Mouse (Mus musculus): ENCODE measurements at regions not wholly inside any gene's neighbourhood (a gene's known extent, or its start where the extent isn't known, plus 50 kb on each side); places are given as distances from the start of the nearest gene placed in this dataset.

DNA sequence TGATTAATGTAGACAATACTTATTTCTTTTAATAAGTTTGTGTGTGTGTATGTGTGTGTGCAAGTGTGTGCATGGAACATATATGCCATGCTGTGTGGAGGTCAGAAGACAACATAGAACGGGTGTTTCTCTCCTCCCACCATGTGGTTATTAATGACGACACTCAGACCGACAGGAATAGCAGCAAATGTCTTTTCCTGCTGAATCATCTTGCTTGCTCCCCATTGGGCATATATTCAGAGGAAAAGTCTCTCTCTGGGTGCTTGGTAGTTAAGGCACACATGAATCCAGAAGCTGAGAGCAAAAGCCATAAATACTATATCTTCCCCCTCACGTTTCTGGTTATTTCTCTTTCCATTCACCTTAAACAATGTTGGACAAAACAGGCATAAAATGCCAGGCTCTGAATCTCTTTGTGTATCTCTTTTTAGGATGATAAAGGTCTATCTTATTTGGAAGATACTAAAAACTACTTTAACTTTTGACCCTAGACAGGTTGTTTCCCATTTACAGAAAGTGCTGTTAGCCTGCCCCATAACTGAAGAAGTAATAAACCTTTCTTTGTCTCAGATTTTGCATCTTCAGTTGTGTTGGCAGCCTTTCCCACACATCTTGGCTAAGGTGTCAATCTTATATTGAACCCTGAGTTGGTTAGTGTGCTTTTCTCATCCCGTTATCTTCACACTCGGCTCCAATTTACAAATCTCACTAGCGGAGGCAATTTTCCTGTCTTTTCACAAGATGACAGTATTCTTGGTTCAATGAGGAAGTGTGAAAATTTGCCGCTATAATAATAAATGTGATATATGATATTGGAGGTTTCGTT, 337.9 kb downstream of the Pdha2 start:
- Histone ChIP-seq H3K4me3 (no peak overlapping the region), H3K9ac (no peak overlapping the region), H3K36me3 (no peaks in the 10 kb centered on the region), H3K9me3 (no peaks in the 10 kb centered on the region), H3K27ac (replicated peaks) (no peak overlapping the region), H3K27me3 (replicated peaks) (no peaks in the 10 kb centered on the region), H3K4me2 (no peak overlapping the region), H3K4me1 (no peaks in the 10 kb centered on the region)
- no peak for ATAC-seq (ENCODE audit: extremely low read depth, insufficient number of reproducible peaks, low FRiP score, low TSS enrichment)
- 72% methylated on average over 9 of the region's 9 CpGs for WGBS

DNA sequence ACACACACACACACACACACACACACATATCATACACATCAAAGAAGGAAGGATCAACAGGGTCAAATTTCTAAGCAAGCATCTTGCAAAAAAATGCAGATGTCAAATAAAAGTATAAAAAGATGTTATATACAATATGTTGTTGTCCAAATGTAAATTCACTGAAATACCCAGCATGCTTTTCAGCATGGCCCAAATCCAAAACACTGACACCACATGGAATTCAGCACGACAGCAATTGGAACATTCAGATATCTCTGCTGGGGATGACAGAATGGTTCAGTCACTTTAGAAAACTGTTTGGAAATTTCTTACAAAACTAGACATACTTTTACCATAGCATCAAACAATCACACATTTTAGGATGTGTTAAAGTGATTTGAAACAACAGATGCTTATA, 339.6 kb downstream of the Pdha2 start:
- H3K27ac ChIP-seq (replicated peaks): no peak overlapping the region
- no peaks in the 10 kb centered on the region for H3K4me1 ChIP-seq
- no peak for ATAC-seq (ENCODE audit: extremely low read depth, insufficient number of reproducible peaks, low FRiP score, low TSS enrichment)
- no peaks in the 10 kb centered on the region for H3K36me3 ChIP-seq
- H3K4me2 ChIP-seq: no peak overlapping the region
- no peak overlapping the region for H3K9ac ChIP-seq
- WGBS: 47% methylated on average over 1 of the region's 1 CpGs
- H3K27me3 ChIP-seq (replicated peaks): no peaks in the 10 kb centered on the region
- no peak overlapping the region for H3K4me3 ChIP-seq
- H3K9me3 ChIP-seq: no peaks in the 10 kb centered on the region

DNA sequence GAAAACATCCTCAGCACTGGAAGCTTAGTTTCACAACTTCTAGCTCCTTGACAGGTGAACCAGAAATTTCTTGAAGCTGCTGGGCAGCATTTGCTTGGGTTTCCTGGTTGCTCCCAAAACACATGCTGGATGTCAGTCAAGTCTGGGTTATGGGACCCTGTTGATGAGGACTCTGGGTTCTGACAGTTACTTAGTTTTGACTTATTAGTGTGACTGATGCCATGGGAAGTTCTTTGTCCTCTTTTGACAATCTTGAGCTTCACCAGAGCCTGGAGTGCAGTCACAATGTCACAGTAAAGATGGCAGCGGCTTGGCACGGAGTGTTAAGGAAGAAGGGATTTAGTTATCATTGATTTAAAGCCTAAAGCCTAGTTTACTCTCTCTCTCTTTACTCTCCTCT, 340.9 kb downstream of the Pdha2 start:
- Histone ChIP-seq H3K9me3 (no peaks in the 10 kb centered on the region), H3K9ac (no peak overlapping the region), H3K27ac (replicated peaks) (no peak overlapping the region), H3K4me2 (no peak overlapping the region), H3K4me3 (no peak overlapping the region), H3K27me3 (replicated peaks) (no peaks in the 10 kb centered on the region), H3K4me1 (no peaks in the 10 kb centered on the region), H3K36me3 (no peaks in the 10 kb centered on the region)
- 80% methylated on average over 2 of the region's 2 CpGs for WGBS
- no peak for ATAC-seq (ENCODE audit: extremely low read depth, insufficient number of reproducible peaks, low FRiP score, low TSS enrichment)

DNA sequence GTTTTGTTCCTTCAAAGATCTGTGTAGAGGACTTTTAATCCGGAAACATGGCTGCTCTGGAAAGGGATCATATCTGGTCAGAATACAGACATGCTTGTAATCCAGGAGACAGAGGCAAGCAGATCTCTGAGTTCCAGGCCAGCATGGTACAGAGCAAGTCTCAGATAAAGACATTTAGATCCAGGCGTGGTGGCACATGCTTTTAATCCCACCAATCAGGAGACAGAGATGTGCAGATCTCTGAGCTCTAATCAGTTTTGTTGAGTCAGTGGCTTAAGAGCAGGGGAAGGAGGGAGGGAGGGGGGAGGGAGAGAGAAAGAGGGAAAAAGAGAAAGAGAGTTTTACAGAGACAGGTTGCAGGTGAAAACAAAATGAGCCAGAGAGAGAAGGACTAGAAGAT, 372.0 kb downstream of the Pdha2 start:
- Histone ChIP-seq H3K9me3 (no peaks in the 10 kb centered on the region), H3K27ac (replicated peaks) (no peak overlapping the region), H3K27me3 (replicated peaks) (no peaks in the 10 kb centered on the region), H3K4me1 (no peaks in the 10 kb centered on the region), H3K4me3 (no peak overlapping the region), H3K9ac (no peak overlapping the region), H3K36me3 (no peaks in the 10 kb centered on the region), H3K4me2 (no peak overlapping the region)
- WGBS: 60% methylated on average over 2 of the region's 2 CpGs
- no peak for ATAC-seq (ENCODE audit: extremely low read depth, insufficient number of reproducible peaks, low FRiP score, low TSS enrichment)

DNA sequence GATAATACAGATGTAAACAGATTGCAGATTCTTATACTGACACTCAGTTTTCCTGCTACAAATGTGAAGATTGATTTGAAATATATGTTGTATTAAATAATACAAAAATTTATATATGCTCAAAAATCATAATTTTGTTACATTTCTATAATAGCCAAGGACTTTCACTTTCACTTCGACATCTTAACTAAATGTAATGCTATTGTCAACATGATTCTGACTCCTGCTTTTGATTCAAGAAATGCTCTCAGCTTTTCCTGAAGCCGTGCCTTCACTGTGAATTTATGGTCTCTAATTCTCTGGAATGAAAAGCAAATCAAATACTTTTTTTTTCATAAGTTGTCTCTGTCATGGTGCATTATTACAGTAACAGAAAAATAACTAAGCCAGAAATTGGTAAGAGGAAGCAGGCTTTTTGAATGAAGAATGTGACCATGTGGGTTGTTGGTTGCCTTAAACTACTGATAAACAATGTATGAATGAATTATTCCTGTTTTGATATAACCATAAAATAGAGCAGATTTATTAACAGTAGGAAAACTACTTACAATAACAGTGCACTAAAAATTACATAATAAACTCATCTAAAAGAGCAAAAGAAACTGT, 374.1 kb downstream of the Pdha2 start:
- Histone ChIP-seq H3K27me3 (replicated peaks) (no peaks in the 10 kb centered on the region), H3K36me3 (no peaks in the 10 kb centered on the region), H3K27ac (replicated peaks) (no peak overlapping the region), H3K9me3 (no peaks in the 10 kb centered on the region), H3K9ac (no peak overlapping the region), H3K4me2 (no peak overlapping the region), H3K4me1 (no peaks in the 10 kb centered on the region), H3K4me3 (no peak overlapping the region)
- WGBS: 69% methylated on average over 2 of the region's 2 CpGs
- no peak for ATAC-seq (ENCODE audit: extremely low read depth, insufficient number of reproducible peaks, low FRiP score, low TSS enrichment)

DNA sequence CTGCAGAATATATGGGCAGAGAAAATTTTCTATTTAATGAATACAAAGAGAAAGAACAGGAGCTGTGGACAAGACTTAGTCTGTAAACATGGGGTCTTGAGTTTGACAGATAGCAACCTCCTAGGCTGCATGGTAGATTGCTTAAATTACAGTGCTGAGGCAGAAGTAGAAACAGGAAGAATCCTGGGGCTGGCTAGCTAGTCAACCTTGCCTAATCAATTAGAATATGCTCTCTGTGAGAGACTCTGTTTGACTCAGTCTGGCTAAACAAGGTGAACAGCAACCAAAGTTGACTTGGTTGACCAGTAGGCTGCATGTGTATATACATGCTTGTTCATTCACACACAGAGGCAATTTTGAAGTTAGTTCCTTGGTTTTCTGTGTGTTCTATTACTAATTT, 390.9 kb downstream of the Pdha2 start:
- ATAC-seq (ENCODE audit: extremely low read depth, insufficient number of reproducible peaks, low FRiP score, low TSS enrichment): no peak
- Histone ChIP-seq H3K36me3 (no peaks in the 10 kb centered on the region), H3K27me3 (replicated peaks) (no peaks in the 10 kb centered on the region), H3K4me1 (no peaks in the 10 kb centered on the region), H3K9ac (no peak overlapping the region), H3K4me3 (no peak overlapping the region), H3K9me3 (no peaks in the 10 kb centered on the region), H3K4me2 (no peak overlapping the region), H3K27ac (replicated peaks) (no peak overlapping the region)

DNA sequence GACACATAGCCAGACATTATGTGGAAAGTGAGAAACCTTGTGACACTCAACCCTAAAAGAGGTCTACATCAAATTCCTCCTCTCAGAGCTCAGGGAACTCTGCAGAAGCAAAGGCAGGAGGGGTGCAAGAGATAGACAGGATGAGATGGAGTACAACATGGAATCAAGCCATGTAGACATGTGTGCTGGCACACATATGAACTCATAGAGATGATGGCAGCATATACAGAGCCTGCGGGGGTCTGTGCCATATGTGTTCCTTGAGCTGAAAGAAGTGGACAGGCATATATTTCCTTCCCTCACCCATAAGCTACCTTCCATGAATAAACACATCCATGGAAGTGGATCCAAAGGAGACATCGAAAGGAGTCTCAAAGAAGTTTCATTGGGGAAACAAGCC, 406.6 kb downstream of the Pdha2 start:
- Histone ChIP-seq H3K4me3 (no peak overlapping the region), H3K27ac (replicated peaks) (no peak overlapping the region), H3K27me3 (replicated peaks) (no peaks in the 10 kb centered on the region), H3K9ac (no peak overlapping the region), H3K36me3 (no peaks in the 10 kb centered on the region), H3K4me2 (no peak overlapping the region), H3K4me1 (no peaks in the 10 kb centered on the region), H3K9me3 (peaks cover 4% of the 10 kb centered on the region; the same call in 1 of the 2 replicates)
- ATAC-seq (ENCODE audit: extremely low read depth, insufficient number of reproducible peaks, low FRiP score, low TSS enrichment): no peak
- WGBS: 71% methylated on average over 2 of the region's 2 CpGs

DNA sequence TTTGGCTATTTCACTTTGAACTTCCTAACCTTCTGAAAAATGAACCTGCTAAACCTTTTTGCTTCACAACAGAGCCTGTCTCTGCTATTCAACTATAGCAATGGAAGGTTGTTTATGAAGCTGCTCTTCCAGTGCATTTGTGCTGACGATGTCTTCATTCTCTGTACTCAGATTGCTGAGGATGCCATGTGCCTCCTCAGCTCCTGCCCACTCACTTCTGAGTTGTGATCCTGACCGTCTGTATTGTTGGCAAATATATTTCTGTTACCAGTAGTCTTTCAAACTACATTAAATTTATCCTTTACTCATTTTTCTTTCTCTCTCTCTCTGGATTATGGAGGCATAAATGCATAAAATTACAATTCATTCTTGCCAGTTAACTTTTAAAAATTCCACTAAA, 419.2 kb downstream of the Pdha2 start:
- no peak overlapping the region for H3K4me3 ChIP-seq
- 70% methylated on average over 2 of the region's 2 CpGs for WGBS
- H3K36me3 ChIP-seq: no peaks in the 10 kb centered on the region
- no peak overlapping the region for H3K27ac ChIP-seq (replicated peaks)
- H3K9ac ChIP-seq: no peak overlapping the region
- H3K4me2 ChIP-seq: no peak overlapping the region
- no peaks in the 10 kb centered on the region for H3K27me3 ChIP-seq (replicated peaks)
- H3K9me3 ChIP-seq: no peaks in the 10 kb centered on the region
- no peak for ATAC-seq (ENCODE audit: extremely low read depth, insufficient number of reproducible peaks, low FRiP score, low TSS enrichment)
- H3K4me1 ChIP-seq: no peaks in the 10 kb centered on the region

DNA sequence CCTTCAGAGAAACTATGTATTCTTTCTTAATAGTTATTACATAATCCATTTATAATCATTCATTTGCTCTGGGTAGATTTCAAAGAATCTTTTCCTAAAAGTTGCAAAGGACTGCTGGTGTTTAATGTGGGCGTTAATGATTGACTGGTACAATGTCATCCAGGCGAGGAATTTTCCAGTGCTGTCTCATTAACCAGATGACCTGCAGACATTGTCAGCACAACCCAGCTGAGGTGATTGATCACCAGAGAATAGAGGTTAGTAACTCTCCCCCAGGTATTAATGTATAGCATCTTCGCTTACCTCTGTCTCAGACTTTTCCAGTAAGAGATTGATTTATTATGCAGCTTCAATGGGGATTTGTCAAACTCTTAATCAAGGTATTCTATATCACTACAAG, 426.5 kb downstream of the Pdha2 start:
- Histone ChIP-seq H3K27ac (replicated peaks) (no peak overlapping the region), H3K27me3 (replicated peaks) (no peaks in the 10 kb centered on the region), H3K4me2 (no peak overlapping the region), H3K9ac (no peak overlapping the region), H3K4me3 (no peak overlapping the region), H3K36me3 (no peaks in the 10 kb centered on the region), H3K4me1 (no peaks in the 10 kb centered on the region), H3K9me3 (no peaks in the 10 kb centered on the region)
- WGBS: 61% methylated on average over 3 of the region's 3 CpGs
- no peak for ATAC-seq (ENCODE audit: extremely low read depth, insufficient number of reproducible peaks, low FRiP score, low TSS enrichment)

DNA sequence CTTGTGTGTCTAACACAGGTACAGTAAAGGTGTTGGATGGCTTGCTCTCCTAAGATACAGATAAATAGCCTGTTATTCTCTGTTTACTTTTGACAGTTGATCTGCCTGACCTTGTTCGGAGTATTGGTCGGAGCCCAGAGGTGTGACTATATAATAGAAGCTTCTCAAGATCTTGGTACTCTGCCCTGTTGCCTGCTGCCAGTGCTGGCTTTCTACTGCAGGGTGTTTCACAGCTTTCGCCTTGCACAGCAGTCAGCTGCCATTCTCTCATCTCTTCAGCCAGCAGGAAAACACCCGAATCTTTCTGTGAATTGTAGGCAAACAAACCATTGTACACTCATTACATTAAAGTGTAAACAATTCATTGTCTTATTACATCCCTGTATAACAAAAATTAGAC, 452.1 kb downstream of the Pdha2 start:
- H3K36me3 ChIP-seq: no peaks in the 10 kb centered on the region
- no peaks in the 10 kb centered on the region for H3K27me3 ChIP-seq (replicated peaks)
- H3K9me3 ChIP-seq: no peaks in the 10 kb centered on the region
- ATAC-seq (ENCODE audit: extremely low read depth, insufficient number of reproducible peaks, low FRiP score, low TSS enrichment): no peak
- no peak overlapping the region for H3K27ac ChIP-seq (replicated peaks)
- no peak overlapping the region for H3K4me3 ChIP-seq
- whole genome bisulfite sequencing: 79% methylated on average over 4 of the region's 4 CpGs
- no peak overlapping the region for H3K9ac ChIP-seq
- H3K4me1 ChIP-seq: no peaks in the 10 kb centered on the region
- H3K4me2 ChIP-seq: no peak overlapping the region

DNA sequence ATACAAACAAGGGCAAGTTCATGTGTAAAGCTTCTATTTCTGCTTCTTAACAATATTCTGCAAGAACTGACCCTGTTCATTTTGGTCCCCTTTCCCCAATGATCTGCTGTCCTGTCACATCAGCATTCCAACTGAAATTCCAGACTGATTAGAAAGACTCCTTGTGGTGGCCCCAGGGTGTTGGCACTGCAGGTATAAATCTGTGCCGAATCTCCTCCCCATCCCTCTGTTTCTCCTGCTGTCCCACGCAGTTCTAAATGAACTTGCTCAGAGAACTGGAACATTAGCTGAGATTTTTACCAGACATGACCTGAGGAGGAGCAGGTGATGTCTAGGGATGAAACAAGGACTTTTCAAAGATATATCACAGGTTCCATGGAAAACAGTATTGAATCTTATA, 467.7 kb downstream of the Pdha2 start:
- Histone ChIP-seq H3K4me3 (no peak overlapping the region), H3K4me2 (no peak overlapping the region), H3K9ac (no peak overlapping the region), H3K27ac (replicated peaks) (no peak overlapping the region), H3K9me3 (no peaks in the 10 kb centered on the region), H3K36me3 (no peaks in the 10 kb centered on the region), H3K4me1 (no peaks in the 10 kb centered on the region), H3K27me3 (replicated peaks) (no peaks in the 10 kb centered on the region)
- 65% methylated on average over 2 of the region's 2 CpGs for WGBS
- ATAC-seq (ENCODE audit: extremely low read depth, insufficient number of reproducible peaks, low FRiP score, low TSS enrichment): no peak

DNA sequence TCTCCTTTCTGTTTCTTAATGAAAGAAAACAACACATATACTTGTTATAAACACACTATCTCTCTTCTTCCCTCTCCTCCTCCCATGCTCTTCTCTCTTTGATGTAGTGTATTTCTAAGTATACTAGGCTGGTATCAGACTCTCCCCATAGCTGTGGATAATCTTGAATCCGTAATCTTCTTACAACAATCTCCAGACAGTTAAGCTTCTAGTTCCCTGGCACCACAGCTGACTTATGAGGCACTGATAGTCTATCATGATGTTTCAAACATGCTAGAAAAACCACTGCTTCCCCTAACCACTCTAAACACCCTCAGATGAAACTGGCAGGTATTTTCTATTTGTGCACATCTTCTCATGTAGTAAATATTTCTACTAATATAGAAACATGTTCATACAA, 471.7 kb downstream of the Pdha2 start:
- Histone ChIP-seq H3K9ac (no peak overlapping the region), H3K27me3 (replicated peaks) (no peaks in the 10 kb centered on the region), H3K4me2 (no peak overlapping the region), H3K4me1 (no peaks in the 10 kb centered on the region), H3K27ac (replicated peaks) (no peak overlapping the region), H3K36me3 (no peaks in the 10 kb centered on the region), H3K4me3 (no peak overlapping the region), H3K9me3 (no peaks in the 10 kb centered on the region)
- WGBS: 59% methylated on average over 1 of the region's 1 CpGs
- no peak for ATAC-seq (ENCODE audit: extremely low read depth, insufficient number of reproducible peaks, low FRiP score, low TSS enrichment)
